Mouse (Mus musculus) cerebellum, adult 9-11 months (tissue): ENCODE results near the gene Enthd1.
A peak's percentile ranks its signal among the peaks of the same experiment; 100 is the strongest.
"Not testable (repeated sequence)": the region's sequence is repeated elsewhere in the genome, so short reads cannot be mapped to it uniquely, and the experiment has no call there.

Experiments
- DNase-seq: peaks from one replicate; pipeline ENCODE4 v3.0.0; 2022

Gene Enthd1

DNA sequence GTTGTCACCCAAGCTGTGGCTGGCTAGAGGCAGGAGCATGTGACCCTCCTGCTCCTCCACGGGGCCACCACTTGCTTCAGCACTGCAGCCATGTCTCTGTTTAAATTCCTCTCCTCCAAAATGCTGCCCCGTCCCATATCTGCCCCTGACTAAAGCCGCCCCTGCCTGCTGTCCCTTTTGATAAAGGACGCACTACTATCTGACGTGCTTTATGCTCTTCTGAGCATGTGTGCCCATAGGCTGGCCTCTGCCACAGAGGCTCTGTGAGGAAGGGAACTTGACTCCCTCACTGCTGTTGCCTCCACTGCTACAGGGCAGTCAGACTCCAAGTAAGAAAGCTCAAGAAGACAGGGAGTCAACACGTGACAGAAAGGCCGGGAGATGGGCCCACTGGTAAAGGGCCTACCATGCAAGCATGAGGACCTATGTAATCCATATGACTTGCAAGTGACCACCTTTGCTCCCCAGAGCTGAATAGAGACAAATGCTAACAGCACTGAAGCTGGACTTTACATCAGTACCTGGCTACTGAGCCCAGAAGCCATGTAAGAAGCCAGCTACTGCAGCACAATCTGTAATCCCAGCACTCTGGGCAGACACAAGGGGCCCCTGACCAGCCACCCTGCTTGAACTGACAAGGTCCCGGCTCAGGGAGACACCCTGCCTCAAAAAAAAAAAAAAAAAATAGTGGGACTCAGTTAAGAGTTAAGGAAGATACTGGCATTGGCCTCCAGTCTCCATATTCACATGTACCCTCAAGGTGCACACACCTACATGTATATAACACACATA lies 32.5 kb downstream of the Enthd1 start:
- DNase-seq: no peak

GRCm38 (mm10) chr15:80531026-80531425 lies 33.9 kb downstream of the Enthd1 start:
- DNase-seq: no peak

GRCm38 (mm10) chr15:80529955-80530869 lies 34.7 kb downstream of the Enthd1 start:
- no peak for DNase-seq

DNA sequence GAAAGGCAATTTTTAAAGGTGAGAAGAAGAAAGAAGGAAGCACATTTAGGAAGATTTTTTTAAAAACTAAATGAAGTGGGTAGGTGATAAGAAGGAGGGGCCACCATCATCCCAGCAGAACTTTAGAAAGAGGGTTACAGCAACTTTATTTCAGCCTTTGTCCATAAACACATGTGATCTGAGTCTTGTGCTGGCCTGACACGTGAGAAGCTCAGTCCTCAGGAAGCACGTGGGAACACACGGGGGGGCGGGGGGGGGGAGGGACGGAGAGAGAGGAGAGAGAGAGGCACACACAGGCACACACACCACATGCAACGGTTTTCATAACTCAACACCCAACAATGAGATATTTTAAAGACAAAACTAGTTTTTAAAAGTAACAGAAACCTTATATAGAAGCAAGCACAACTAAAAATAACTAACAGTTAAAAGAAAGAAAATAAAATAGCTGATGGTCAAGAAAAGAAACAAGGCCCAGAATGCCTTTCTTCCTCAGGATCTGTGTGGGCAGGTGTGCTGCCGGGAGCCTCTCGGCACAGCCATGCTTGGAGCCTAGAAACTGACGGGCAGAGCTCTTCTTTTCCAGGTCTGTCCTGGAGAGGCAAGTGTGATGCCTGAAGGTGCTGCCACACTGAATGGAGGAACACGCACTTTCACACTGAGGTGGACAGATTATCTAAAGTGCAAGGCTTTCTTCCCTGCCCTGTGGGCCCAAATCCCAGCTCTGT lies 43.1 kb downstream of the Enthd1 start:
- DNase-seq: no peak

DNA sequence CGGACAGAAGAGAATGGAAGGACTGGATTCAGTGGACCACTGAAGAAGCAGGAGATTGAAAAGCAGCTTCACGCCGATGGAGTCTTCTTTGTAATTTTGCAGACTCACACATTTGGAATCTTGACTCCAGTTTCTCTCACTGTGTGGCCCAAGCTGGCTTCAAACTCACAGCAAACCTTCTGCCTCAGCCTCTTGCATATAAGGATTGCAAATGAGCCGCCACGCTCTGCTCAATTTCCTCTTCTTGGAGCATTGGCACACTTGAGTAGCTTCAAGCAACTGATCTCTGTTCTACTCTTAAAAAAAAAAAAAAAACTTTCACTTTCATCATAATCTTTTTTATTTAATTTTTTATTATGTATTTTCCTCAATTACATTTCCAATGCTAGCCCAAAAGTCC lies 45.0 kb downstream of the Enthd1 start:
- DNase-seq: no peak

DNA sequence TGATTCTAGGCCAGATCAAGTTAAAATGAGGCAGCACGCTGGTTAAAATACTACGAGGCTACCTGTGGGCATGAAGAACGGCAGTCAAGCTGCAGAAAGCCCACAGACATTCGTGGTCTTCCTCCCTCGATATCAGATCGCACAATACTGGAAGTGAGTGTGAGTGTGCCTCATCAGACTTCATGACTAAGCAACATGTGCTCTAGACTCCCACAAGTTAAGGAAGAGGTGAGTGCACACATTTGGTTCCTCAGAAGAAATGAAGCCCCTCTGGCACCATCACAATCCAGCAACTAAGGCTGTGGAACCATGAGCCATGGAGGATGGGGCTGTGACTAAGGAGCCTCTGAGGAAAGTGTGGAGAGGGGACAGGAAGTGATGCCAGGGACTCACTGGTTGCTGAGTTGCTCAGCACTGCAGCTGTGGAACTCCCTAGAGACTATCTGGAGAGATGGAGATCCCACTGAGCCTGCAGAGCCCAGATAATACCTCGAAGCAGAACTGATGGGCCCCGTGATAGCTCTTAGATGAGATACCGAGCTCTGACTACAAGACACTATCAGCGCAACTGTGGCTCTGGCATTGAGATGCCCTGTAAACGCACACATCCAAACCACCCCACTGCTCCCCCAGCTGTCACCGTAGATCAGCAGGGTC lies 46.3 kb downstream of the Enthd1 start:
- no peak for DNase-seq

DNA sequence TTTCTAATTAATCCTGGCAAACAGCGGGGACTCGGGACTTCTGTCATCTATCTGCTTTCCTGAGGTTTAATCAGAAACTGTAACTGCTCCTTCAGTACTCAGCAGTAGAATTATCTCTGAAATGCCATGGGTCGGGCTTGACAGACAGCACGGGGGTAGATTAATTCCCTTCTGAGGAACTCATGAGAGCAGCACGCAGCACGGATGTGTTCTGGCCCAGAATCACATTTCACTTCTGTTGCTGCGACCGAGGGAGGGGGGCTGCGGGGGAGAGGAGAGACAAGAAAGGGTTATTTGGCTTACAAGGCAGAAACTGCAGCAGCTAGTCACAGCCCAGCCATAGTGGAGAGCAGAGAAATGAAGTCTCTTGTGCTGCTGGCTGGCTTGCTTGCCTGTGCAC lies 47.0 kb downstream of the Enthd1 start:
- DNase-seq: no peak

- DNase-seq: no peak
Observed at GRCm38 (mm10) chr15:80516525-80516924, 48.4 kb downstream of the Enthd1 start.

DNA sequence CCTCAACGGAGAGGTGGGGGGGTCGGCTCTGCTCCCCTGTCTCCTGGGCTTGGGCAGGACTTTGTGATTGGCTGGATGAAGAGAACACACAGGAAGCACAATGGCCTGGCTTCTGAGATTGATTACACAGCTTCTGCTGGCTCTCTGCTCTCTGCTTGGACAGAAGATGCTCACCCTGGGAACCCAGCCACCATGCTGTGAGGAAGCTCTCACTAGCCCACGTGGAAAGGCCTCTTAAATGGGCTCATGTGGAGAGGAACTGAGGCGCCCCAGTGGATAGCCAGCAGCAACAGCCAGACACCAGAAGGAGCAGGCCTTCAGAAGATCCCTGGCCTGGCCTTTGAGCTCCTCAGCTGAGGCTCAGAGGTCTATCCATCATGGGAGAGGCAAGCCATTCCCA lies 59.9 kb downstream of the Enthd1 start:
- peak; percentile 64 for DNase-seq

GRCm38 (mm10) chr15:80503155-80503554 lies 61.8 kb downstream of the Enthd1 start:
- DNase-seq: not testable (repeated sequence)

DNA sequence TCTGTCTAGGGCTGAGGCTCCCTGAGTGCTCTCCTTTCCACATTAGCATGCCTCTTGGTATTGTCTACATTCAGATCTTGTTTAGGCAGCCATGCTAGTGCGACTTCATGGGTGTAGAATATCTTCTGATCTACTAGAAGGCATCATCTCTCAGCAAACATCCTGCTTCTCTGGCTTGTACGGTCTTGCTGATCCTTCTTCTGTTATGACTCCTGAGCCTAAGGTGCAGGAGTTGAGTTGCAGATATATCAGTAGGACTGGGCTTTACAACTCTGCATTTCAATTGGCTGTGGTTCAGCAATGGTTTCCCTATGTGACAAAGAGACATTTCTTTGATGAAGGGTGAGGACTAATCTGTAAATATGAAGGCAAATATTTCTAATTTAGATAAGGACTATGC lies 62.2 kb downstream of the Enthd1 start:
- no peak for DNase-seq

DNA sequence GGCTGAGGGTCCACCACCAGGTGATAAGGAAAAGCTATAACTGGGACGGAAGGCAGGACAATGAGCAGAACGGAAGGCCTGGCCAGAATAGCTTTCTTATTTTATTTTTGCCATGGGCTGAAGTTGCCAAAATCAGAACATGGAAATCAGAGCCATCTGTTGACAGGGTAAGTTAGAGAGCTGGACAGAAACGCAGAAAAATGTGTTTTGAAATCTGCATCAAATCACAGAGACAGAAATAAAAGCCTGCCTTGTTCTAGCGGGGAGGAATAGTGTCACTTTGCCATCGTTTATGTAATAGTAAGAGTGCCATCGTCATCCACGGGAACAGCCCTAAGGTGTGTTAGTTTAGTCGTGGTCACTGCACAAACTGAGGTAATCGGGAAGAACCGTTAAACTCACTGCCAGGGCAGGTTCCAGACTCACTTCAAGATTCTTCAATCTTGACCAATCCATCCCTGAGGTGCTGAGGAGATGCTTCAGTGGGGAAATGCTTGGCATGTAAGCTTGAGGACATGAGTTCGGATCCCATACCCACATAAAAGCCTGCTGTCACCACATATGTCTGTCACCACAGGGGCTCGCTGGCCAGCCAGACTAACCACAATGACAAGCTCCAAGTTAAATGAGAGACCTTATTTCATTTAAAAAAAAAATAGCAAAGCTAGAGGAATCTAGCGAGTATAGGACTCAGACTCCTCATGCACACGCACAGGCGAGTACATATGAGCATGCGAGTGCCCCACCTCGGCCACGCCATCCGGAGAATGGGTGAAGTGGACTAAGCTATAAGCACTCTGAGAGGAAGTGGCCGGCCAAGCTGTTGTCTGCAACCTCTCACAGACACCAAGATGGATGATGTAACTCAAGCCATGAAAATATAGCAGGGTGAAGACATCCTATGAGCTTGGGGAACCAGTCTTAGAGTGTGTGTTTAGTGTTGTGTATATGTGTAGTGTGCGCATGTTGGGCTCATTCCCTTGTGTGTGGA lies 63.6 kb downstream of the Enthd1 start:
- DNase-seq: peak; percentile 78

- DNase-seq: peak; percentile 35
Observed at GRCm38 (mm10) chr15:80500426-80500825, 64.5 kb downstream of the Enthd1 start.

DNA sequence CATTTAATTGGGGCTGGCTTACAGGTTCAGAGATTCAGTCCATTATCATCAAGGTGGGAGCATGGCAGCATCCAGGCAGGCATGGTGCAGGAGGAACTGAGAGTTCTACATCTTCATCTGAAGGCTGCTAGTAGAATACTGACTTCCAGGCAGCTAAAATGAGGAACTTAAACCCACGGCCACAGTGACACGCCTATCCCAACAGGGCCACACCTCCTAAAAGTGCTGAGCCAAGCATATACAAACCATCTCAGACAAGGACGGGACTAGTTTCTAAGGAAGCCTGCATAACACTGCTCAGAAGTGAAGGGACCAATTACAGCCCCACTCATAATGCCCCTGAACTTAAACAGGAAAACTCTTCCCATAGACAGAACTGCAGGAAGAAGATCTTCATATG lies 67.2 kb downstream of the Enthd1 start:
- not testable (repeated sequence) for DNase-seq

DNA sequence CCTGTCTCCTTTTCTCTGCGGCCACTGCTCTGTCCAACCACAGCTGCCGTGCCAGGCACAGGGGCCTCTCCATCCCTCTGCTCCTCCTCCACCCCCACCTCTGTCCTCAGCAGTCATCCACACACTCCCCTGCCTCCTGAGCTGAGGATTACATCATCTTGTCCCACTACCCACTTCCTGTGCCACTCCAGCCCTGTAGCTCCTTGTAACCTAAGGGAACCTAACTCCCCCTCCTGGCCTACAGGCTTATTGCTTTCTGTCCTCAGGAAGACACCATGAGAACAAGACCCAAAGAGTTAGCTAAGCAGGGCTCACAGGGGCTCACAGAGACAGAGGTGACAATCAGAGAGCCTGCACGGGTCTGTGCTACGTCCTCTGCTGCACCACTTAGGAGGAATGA lies 73.5 kb downstream of the Enthd1 start:
- no peak for DNase-seq

DNA sequence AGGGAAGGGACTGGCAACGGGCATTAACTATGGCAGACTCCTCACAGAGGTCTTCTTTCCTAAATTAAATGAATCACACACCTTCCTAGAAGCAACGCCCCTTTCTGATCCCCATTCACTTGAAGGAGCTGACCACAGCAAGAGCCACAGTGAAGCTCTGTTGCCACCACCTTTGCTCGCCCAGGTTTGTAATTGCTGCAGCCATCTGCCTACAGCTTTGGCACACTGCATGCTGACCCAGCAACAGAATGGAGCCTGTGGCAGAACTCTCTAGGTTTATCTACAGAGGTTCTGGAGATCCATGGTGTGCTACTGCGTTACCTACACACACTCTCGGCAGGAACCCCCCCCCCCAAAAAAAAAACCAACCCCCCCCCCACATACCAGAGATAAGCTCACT lies 74.8 kb downstream of the Enthd1 start:
- DNase-seq: peak; percentile 23

- DNase-seq: no peak
Observed at GRCm38 (mm10) chr15:80488658-80489057, 76.3 kb downstream of the Enthd1 start.

GRCm38 (mm10) chr15:80485601-80486000 lies 79.4 kb downstream of the Enthd1 start:
- DNase-seq: no peak

- no peak for DNase-seq
Observed at GRCm38 (mm10) chr15:80483041-80483705, 81.8 kb downstream of the Enthd1 start.

- DNase-seq: no peak
Observed at GRCm38 (mm10) chr15:80482348-80482747, 82.6 kb downstream of the Enthd1 start.
